Mouse (Mus musculus) intestine, postnatal 0 days (tissue): ENCODE data around the gene Grik5. TPM values are rescaled to one million over a fixed set of nuclear protein-coding genes. Genes with fewer than 3 reads are reported as not detected.
A peak's percentile ranks its signal among the peaks of the same experiment; 100 is the strongest.

Experiments used
- ATAC-seq: fragments of 200-750 bp; cut with Nextera tagmentation; 2 replicates; pipeline ENCODE4 v1.8.0; 2017; ENCODE audit warnings: mild to moderate bottlenecking, moderate TSS enrichment, moderate library complexity
- H3K27ac ChIP-seq: fragments of 300-500 bp; sonication (generic); 2 replicates; pipeline ENCODE4 v1.5.1; 2014; ENCODE audit warnings: mild to moderate bottlenecking, low read depth, low read length, moderate library complexity
- H3K27me3 ChIP-seq: fragments of 300-500 bp; sonication (generic); replicated peaks from 2 replicates; pipeline ENCODE4 v1.6.1; 2014; ENCODE audit warnings: low read length, mixed read lengths; ENCODE audit not compliant: control insufficient read depth, insufficient read depth
- H3K36me3 ChIP-seq: fragments of 300-500 bp; sonication (generic); 2 replicates; pipeline ENCODE4 v1.6.1; 2014; ENCODE audit warnings: mild to moderate bottlenecking, moderate library complexity; ENCODE audit not compliant: control insufficient read depth, insufficient read depth
- H3K4me1 ChIP-seq: fragments of 300-500 bp; sonication (generic); replicated peaks from 2 replicates; pipeline ENCODE4 v1.6.1; 2014; ENCODE audit warnings: antibody characterized with exemption, low read length, mixed read lengths; ENCODE audit not compliant: control insufficient read depth, insufficient read depth
- H3K4me2 ChIP-seq: fragments of 300-500 bp; sonication (generic); replicated peaks from 2 replicates; pipeline ENCODE4 v1.6.1; 2014; ENCODE audit warnings: low read depth, mild to moderate bottlenecking, moderate library complexity
- H3K4me3 ChIP-seq: fragments of 300-500 bp; sonication (generic); 2 replicates; pipeline ENCODE4 v1.5.1; 2014; ENCODE audit warnings: low read depth, low read length
- H3K9ac ChIP-seq: fragments of 300-500 bp; sonication (generic); 2 replicates; pipeline ENCODE4 v1.6.1; 2014; ENCODE audit warnings: mild to moderate bottlenecking, low read depth, low read length
- H3K9me3 ChIP-seq: fragments of 300-500 bp; sonication (generic); 2 replicates; pipeline ENCODE4 v1.6.1; 2016; ENCODE audit warnings: mixed run types; ENCODE audit not compliant: control insufficient read depth
- CTCF ChIP-seq: sonication (generic); IDR thresholded peaks from 2 replicates; pipeline ENCODE4 v1.5.1; 2016; ENCODE audit warnings: low read depth, mild to moderate bottlenecking, control low read depth, antibody characterized with exemption, moderate library complexity
- WGBS: fragments of 180-500 bp; shearing (Covaris S2); extraction: QIAGEN DNeasy Blood & Tissue Kit; methylation state at CpG from one replicate; pipeline ENCODE4 v1.1.7; 2014; 5-methylcytosine and 5-hydroxymethylcytosine counted together
- polyA plus RNA-seq: library from polyadenylated mRNA; unstranded; fragments of >200 nt; fragmentation: Nextera tagmentation; extraction: Ambion mirVana; gene quantifications from 2 replicates; pipeline ENCODE4 v1.2.1, GENCODE M21; 2015

Grik5 gene
- polyA plus RNA-seq, 1 experiment from 2014 or later, result 1.3 TPM

GRCm38 (mm10) chr7:25008635-25009034 lies 63.5 kb downstream of the Grik5 start:
- 4% methylated on average over 16 of the region's 17 CpGs for WGBS
- TF ChIP-seq CTCF, result no peak
- no peak overlapping the region for H3K4me3 ChIP-seq
- no peaks in the 10 kb centered on the region; the same call in 1 of the 2 replicates for H3K36me3 ChIP-seq
- no peaks in the 10 kb centered on the region for H3K4me1 ChIP-seq
- no peak overlapping the region for H3K9ac ChIP-seq
- ATAC-seq, result peak; percentile 20; the same call in 1 of the 2 replicates
- H3K9me3 ChIP-seq, result no peaks in the 10 kb centered on the region
- H3K27me3 ChIP-seq, result peaks cover 60% of the 10 kb centered on the region
- H3K27ac ChIP-seq, result no peak overlapping the region
- H3K4me2 ChIP-seq, result no peak overlapping the region

- no peak for TF ChIP-seq CTCF
- ATAC-seq, result no peak
- no peak overlapping the region for H3K4me2 ChIP-seq
- H3K36me3 ChIP-seq, result no peaks in the 10 kb centered on the region; the same call in 1 of the 2 replicates
- H3K27me3 ChIP-seq, result peaks cover 60% of the 10 kb centered on the region
- no peak overlapping the region for H3K9ac ChIP-seq
- H3K4me3 ChIP-seq, result no peak overlapping the region
- H3K9me3 ChIP-seq, result no peaks in the 10 kb centered on the region
- H3K4me1 ChIP-seq, result no peaks in the 10 kb centered on the region
- no peak overlapping the region for H3K27ac ChIP-seq
- 29% methylated on average over 8 of the region's 8 CpGs for WGBS
These were observed 64.4 kb downstream of the Grik5 start for GRCm38 (mm10) chr7:25007609-25008374.

- H3K9me3 ChIP-seq, result no peaks in the 10 kb centered on the region
- no peak overlapping the region for H3K27ac ChIP-seq
- TF ChIP-seq CTCF, result no peak
- no peak for ATAC-seq
- H3K27me3 ChIP-seq, result peaks cover 60% of the 10 kb centered on the region
- no peak overlapping the region for H3K4me2 ChIP-seq
- 76% methylated on average over 12 of the region's 12 CpGs for WGBS
- H3K4me1 ChIP-seq, result no peaks in the 10 kb centered on the region
- no peak overlapping the region for H3K4me3 ChIP-seq
- H3K9ac ChIP-seq, result no peak overlapping the region
- H3K36me3 ChIP-seq, result no peaks in the 10 kb centered on the region; the same call in 1 of the 2 replicates
These were observed 65.4 kb downstream of the Grik5 start for GRCm38 (mm10) chr7:25006586-25007364.

- Histone ChIP-seq H3K9me3 (no peaks in the 10 kb centered on the region), H3K4me3 (no peak overlapping the region), H3K4me1 (no peaks in the 10 kb centered on the region), H3K27me3 (peaks cover 56% of the 10 kb centered on the region), H3K27ac (no peak overlapping the region), H3K36me3 (no peaks in the 10 kb centered on the region; the same call in 1 of the 2 replicates), H3K9ac (no peak overlapping the region), H3K4me2 (peak overlapping the region; percentile 53; the same call in 1 of the 2 replicates)
- no peak for TF ChIP-seq CTCF
- 57% methylated on average over 3 of the region's 3 CpGs for WGBS
- ATAC-seq, result no peak
These were observed 66.0 kb downstream of the Grik5 start for GRCm38 (mm10) chr7:25006171-25006570.

- ATAC-seq, result no peak
- WGBS, result 2% methylated on average over 54 of the region's 54 CpGs
- H3K27ac ChIP-seq, result no peak within 1 kb of the TSS
- H3K4me1 ChIP-seq, result no peaks in the 10 kb centered on the region
- peak within 1 kb of the TSS; percentile 23; the same call in 1 of the 2 replicates for H3K4me3 ChIP-seq
- H3K27me3 ChIP-seq, result peaks cover 50% of the 10 kb centered on the region
- H3K36me3 ChIP-seq, result no peaks in the 10 kb centered on the region; the same call in 1 of the 2 replicates
- no peak for TF ChIP-seq CTCF
- peak within 1 kb of the TSS; percentile 53 for H3K4me2 ChIP-seq
- H3K9me3 ChIP-seq, result no peaks in the 10 kb centered on the region
- no peak within 1 kb of the TSS for H3K9ac ChIP-seq
These were observed 66.6 kb downstream of the Grik5 start, which contains the start of gene Atp1a3 for GRCm38 (mm10) chr7:25005421-25006065. Gene Atp1a3 (minus strand): TSS chr7:25005958.

GRCm38 (mm10) chr7:25004806-25005205 lies 67.3 kb downstream of the Grik5 start:
- no peak for TF ChIP-seq CTCF
- H3K9ac ChIP-seq, result no peak overlapping the region
- ATAC-seq, result no peak
- H3K27ac ChIP-seq, result no peak overlapping the region
- no peaks in the 10 kb centered on the region for H3K4me1 ChIP-seq
- no peaks in the 10 kb centered on the region for H3K36me3 ChIP-seq
- H3K4me2 ChIP-seq, result no peak overlapping the region
- H3K9me3 ChIP-seq, result no peaks in the 10 kb centered on the region
- peaks cover 42% of the 10 kb centered on the region for H3K27me3 ChIP-seq
- WGBS, result 58% methylated on average over 6 of the region's 9 CpGs
- 0 out of 2 replicates have a peak overlapping the region, but pooled peaks have one; percentile 23 for H3K4me3 ChIP-seq
